Mouse (Mus musculus) yolk sac, embryonic 10.5 days (tissue): ENCODE results near the gene 4833427G06Rik.

Experiments used
- DNase-seq: peaks from one replicate; pipeline ENCODE4 v3.0.0-alpha.2; 2017; ENCODE audit warnings: low spot score

Gene 4833427G06Rik

GRCm38 (mm10) chr9:51068202-51068601 lies 33.7 kb downstream of the 4833427G06Rik start:
- no peak for DNase-seq

- DNase-seq = no peak
Observed at GRCm38 (mm10) chr9:51060601-51061000, 41.3 kb downstream of the 4833427G06Rik start, which contains the start of gene Btg4. Gene Btg4 (plus strand): TSS chr9:51060901.

- no peak for DNase-seq
Observed at GRCm38 (mm10) chr9:51058951-51059521, 42.8 kb downstream of the 4833427G06Rik start.

- no peak for DNase-seq
Observed at GRCm38 (mm10) chr9:51056360-51057324, 45.2 kb downstream of the 4833427G06Rik start.

GRCm38 (mm10) chr9:51052180-51052579 lies 49.7 kb downstream of the 4833427G06Rik start:
- DNase-seq = no peak

GRCm38 (mm10) chr9:51042136-51042535 lies 59.7 kb downstream of the 4833427G06Rik start:
- no peak for DNase-seq

GRCm38 (mm10) chr9:51041491-51041980 lies 60.3 kb downstream of the 4833427G06Rik start:
- DNase-seq = no peak

GRCm38 (mm10) chr9:51032785-51033529 lies 68.9 kb downstream of the 4833427G06Rik start:
- DNase-seq = no peak

GRCm38 (mm10) chr9:51032291-51032690 lies 69.6 kb downstream of the 4833427G06Rik start:
- no peak for DNase-seq

GRCm38 (mm10) chr9:51031603-51032002 lies 70.3 kb downstream of the 4833427G06Rik start:
- no peak for DNase-seq
